Mouse (Mus musculus) stomach, embryonic 16.5 days (tissue): ENCODE data around the gene Sult5a1. TPM values are rescaled to one million over a fixed set of nuclear protein-coding genes. Genes with fewer than 3 reads are reported as not detected.
A peak's percentile ranks its signal among the peaks of the same experiment; 100 is the strongest.

Experiments
- ATAC-seq: fragments of 200-750 bp; cut with Nextera tagmentation; 2 replicates; pipeline ENCODE4 v1.8.0; 2017; ENCODE audit warnings: moderate number of reproducible peaks, moderate TSS enrichment; ENCODE audit not compliant: insufficient read depth, low FRiP score
- H3K27ac ChIP-seq: fragments of 300-500 bp; sonication (generic); 2 replicates; pipeline ENCODE4 v1.5.1; 2014; ENCODE audit warnings: low read length
- H3K27me3 ChIP-seq: fragments of 300-500 bp; sonication (generic); 2 replicates; pipeline ENCODE4 v1.6.1; 2014; ENCODE audit warnings: low read length, control low read depth, mixed read lengths; ENCODE audit not compliant: control insufficient read depth, insufficient read depth
- H3K36me3 ChIP-seq: fragments of 300-500 bp; sonication (generic); 2 replicates; pipeline ENCODE4 v1.6.1; 2014; ENCODE audit warnings: low read length; ENCODE audit not compliant: control insufficient read depth, insufficient read depth
- H3K4me1 ChIP-seq: fragments of 300-500 bp; sonication (generic); 2 replicates; pipeline ENCODE4 v1.6.1; 2014; ENCODE audit warnings: low read length, control low read depth, mixed read lengths; ENCODE audit not compliant: control insufficient read depth, insufficient read depth
- H3K4me2 ChIP-seq: fragments of 300-500 bp; sonication (generic); 2 replicates; pipeline ENCODE4 v1.6.1; 2014; ENCODE audit warnings: low read depth, low read length, mixed read lengths
- H3K4me3 ChIP-seq: fragments of 300-500 bp; sonication (generic); replicated peaks from 2 replicates; pipeline ENCODE4 v1.5.1; 2014; ENCODE audit warnings: mild to moderate bottlenecking, low read length
- H3K9ac ChIP-seq: fragments of 300-500 bp; sonication (generic); 2 replicates; pipeline ENCODE4 v1.6.1; 2014; ENCODE audit warnings: low read length
- H3K9me3 ChIP-seq: fragments of 300-500 bp; sonication (generic); replicated peaks from 2 replicates; pipeline ENCODE4 v1.6.1; 2016; ENCODE audit warnings: low read length, control low read depth; ENCODE audit not compliant: control insufficient read depth
- WGBS: fragments of 180-500 bp; shearing (Covaris S2); extraction: QIAGEN DNeasy Blood & Tissue Kit; methylation state at CpG from one replicate; pipeline ENCODE4 v1.1.7; 2014; 5-methylcytosine and 5-hydroxymethylcytosine counted together
- polyA plus RNA-seq: library from polyadenylated mRNA; unstranded; fragments of >200 nt; fragmentation: Nextera tagmentation; extraction: Ambion mirVana; gene quantifications from 2 replicates; pipeline ENCODE4 v1.2.1, GENCODE M21; 2015

Gene Sult5a1
- polyA plus RNA-seq, 1 experiment from 2014 or later, result 18.4 TPM

GRCm38 (mm10) chr8:123126193-123126816 lies 31.8 kb downstream of the Sult5a1 start:
- H3K4me1 ChIP-seq, result peaks cover 9% of the 10 kb centered on the region; the same call in 1 of the 2 replicates
- 0 out of 2 replicates have a peak, but pooled peaks cover 4% of the 10 kb centered on the region for H3K27me3 ChIP-seq
- H3K4me3 ChIP-seq, result no peak overlapping the region
- ATAC-seq, result peak; percentile 75; the same call in 1 of the 2 replicates
- 8% methylated on average over 19 of the region's 19 CpGs for WGBS
- no peaks in the 10 kb centered on the region for H3K9me3 ChIP-seq
- H3K9ac ChIP-seq, result no peak overlapping the region
- no peaks in the 10 kb centered on the region for H3K36me3 ChIP-seq
- no peak overlapping the region for H3K27ac ChIP-seq
- peak overlapping the region; percentile 38 for H3K4me2 ChIP-seq

GRCm38 (mm10) chr8:123122670-123123069 lies 35.4 kb downstream of the Sult5a1 start:
- ATAC-seq, result no peak
- WGBS, result 77% methylated on average over 5 of the region's 5 CpGs
- Histone ChIP-seq H3K4me2 (no peak overlapping the region), H3K36me3 (no peaks in the 10 kb centered on the region), H3K9ac (peak overlapping the region; percentile 38; the same call in 1 of the 2 replicates), H3K9me3 (no peaks in the 10 kb centered on the region), H3K27me3 (peaks cover 24% of the 10 kb centered on the region), H3K4me1 (peaks cover 12% of the 10 kb centered on the region), H3K27ac (no peak overlapping the region), H3K4me3 (no peak overlapping the region)

GRCm38 (mm10) chr8:123122059-123122458 lies 36.1 kb downstream of the Sult5a1 start:
- ATAC-seq, result 0 out of 2 replicates have a peak, but pooled peaks have one; percentile 14
- Histone ChIP-seq H3K27ac (no peak overlapping the region), H3K4me3 (no peak overlapping the region), H3K9me3 (no peaks in the 10 kb centered on the region), H3K36me3 (no peaks in the 10 kb centered on the region), H3K27me3 (peaks cover 30% of the 10 kb centered on the region), H3K4me1 (peaks cover 18% of the 10 kb centered on the region), H3K4me2 (no peak overlapping the region), H3K9ac (peak overlapping the region; percentile 38; the same call in 1 of the 2 replicates)
- WGBS, result 28% methylated on average over 9 of the region's 9 CpGs

GRCm38 (mm10) chr8:123117744-123118143 lies 40.4 kb downstream of the Sult5a1 start:
- peaks cover 39% of the 10 kb centered on the region for H3K27me3 ChIP-seq
- H3K9ac ChIP-seq, result peak overlapping the region; percentile 69
- no peaks in the 10 kb centered on the region for H3K9me3 ChIP-seq
- no peak overlapping the region for H3K27ac ChIP-seq
- peaks cover 12% of the 10 kb centered on the region for H3K4me1 ChIP-seq
- 4% methylated on average over 17 of the region's 17 CpGs for WGBS
- H3K4me3 ChIP-seq, result peak overlapping the region; percentile 53
- no peaks in the 10 kb centered on the region for H3K36me3 ChIP-seq
- H3K4me2 ChIP-seq, result peak overlapping the region; percentile 97
- no peak for ATAC-seq

GRCm38 (mm10) chr8:123117127-123117731 lies 40.9 kb downstream of the Sult5a1 start, which contains the start of gene Cpne7:
TSS of gene Cpne7 (plus strand) at chr8:123117374.
- Histone ChIP-seq H3K36me3 (no peaks in the 10 kb centered on the region), H3K4me3 (peak within 1 kb of the TSS; percentile 53), H3K4me1 (peaks cover 12% of the 10 kb centered on the region), H3K4me2 (peak within 1 kb of the TSS; percentile 97), H3K27ac (no peak within 1 kb of the TSS), H3K9ac (peak within 1 kb of the TSS; percentile 69), H3K27me3 (peaks cover 39% of the 10 kb centered on the region), H3K9me3 (no peaks in the 10 kb centered on the region)
- peak; percentile 41; the same call in 1 of the 2 replicates for ATAC-seq
- WGBS, result under 1% methylated on average over 51 of the region's 51 CpGs

GRCm38 (mm10) chr8:123114644-123115043 lies 43.5 kb downstream of the Sult5a1 start:
- Histone ChIP-seq H3K27me3 (peaks cover 39% of the 10 kb centered on the region), H3K9me3 (no peaks in the 10 kb centered on the region), H3K4me3 (no peak overlapping the region), H3K4me1 (peaks cover 12% of the 10 kb centered on the region), H3K9ac (no peak overlapping the region), H3K27ac (no peak overlapping the region), H3K36me3 (no peaks in the 10 kb centered on the region), H3K4me2 (no peak overlapping the region)
- ATAC-seq, result no peak
- WGBS, result 41% methylated on average over 3 of the region's 3 CpGs

- H3K4me1 ChIP-seq, result peaks cover 12% of the 10 kb centered on the region
- no peak overlapping the region for H3K27ac ChIP-seq
- H3K9me3 ChIP-seq, result no peaks in the 10 kb centered on the region
- no peak for ATAC-seq
- H3K27me3 ChIP-seq, result peaks cover 33% of the 10 kb centered on the region
- 47% methylated on average over 2 of the region's 2 CpGs for WGBS
- no peaks in the 10 kb centered on the region for H3K36me3 ChIP-seq
- no peak overlapping the region for H3K4me3 ChIP-seq
- no peak overlapping the region for H3K4me2 ChIP-seq
- H3K9ac ChIP-seq, result no peak overlapping the region
Measured at GRCm38 (mm10) chr8:123113908-123114469, 44.1 kb downstream of the Sult5a1 start.

GRCm38 (mm10) chr8:123112892-123113291 lies 45.2 kb downstream of the Sult5a1 start:
- peaks cover 11% of the 10 kb centered on the region for H3K4me1 ChIP-seq
- 74% methylated on average over 9 of the region's 9 CpGs for WGBS
- H3K27ac ChIP-seq, result no peak overlapping the region

GRCm38 (mm10) chr8:123110649-123111048 lies 47.5 kb downstream of the Sult5a1 start:
- Histone ChIP-seq H3K36me3 (no peaks in the 10 kb centered on the region), H3K27me3 (0 out of 2 replicates have a peak, but pooled peaks cover 1% of the 10 kb centered on the region), H3K4me1 (no peaks in the 10 kb centered on the region), H3K4me2 (no peak overlapping the region), H3K9me3 (no peaks in the 10 kb centered on the region), H3K4me3 (no peak overlapping the region), H3K9ac (no peak overlapping the region), H3K27ac (no peak overlapping the region)
- 11% methylated on average over 4 of the region's 4 CpGs for WGBS
- peak; percentile 79 for ATAC-seq

More at GRCm38 (mm10) chr8:123112892-123113291, 45.2 kb downstream of the Sult5a1 start:
- no peak for ATAC-seq
- Histone ChIP-seq H3K4me3 (no peak overlapping the region), H3K27me3 (peaks cover 22% of the 10 kb centered on the region), H3K9ac (no peak overlapping the region), H3K4me2 (no peak overlapping the region), H3K9me3 (no peaks in the 10 kb centered on the region), H3K36me3 (no peaks in the 10 kb centered on the region)
